Mouse (Mus musculus) ES-E14 (cell line): ENCODE measurements at regions not wholly inside any gene's neighbourhood (a gene's known extent, or its start where the extent isn't known, plus 50 kb on each side); places are given as distances from the start of the nearest gene placed in this dataset.

Source experiments
- DNase-seq: peaks from one replicate; pipeline ENCODE4 v3.0.0-alpha.2; 2013; ENCODE audit warnings: low read depth, low spot score
- H3K27ac ChIP-seq: 2 replicates; pipeline ENCODE4 v1.5.1; 2012; ENCODE audit warnings: low read depth, mild to moderate bottlenecking, low read length, moderate library complexity, mixed read lengths; ENCODE audit not compliant: poor library complexity, insufficient read depth, severe bottlenecking
- H3K36me3 ChIP-seq: 2 replicates; pipeline ENCODE4 v1.6.1; 2012; ENCODE audit warnings: mild to moderate bottlenecking, low read length, moderate library complexity, mixed read lengths; ENCODE audit not compliant: control insufficient read depth, poor library complexity, insufficient read depth, severe bottlenecking
- H3K4me1 ChIP-seq, 2 experiments: fragments of 150-350 bp in 1 of 2; sonication (generic) in 1 of 2; 2 replicates each; pipeline ENCODE4 v1.6.1; 2012; ENCODE audit warnings: low read length in 2 of 2, mild to moderate bottlenecking in 1 of 2, mixed read lengths in 1 of 2; ENCODE audit not compliant: control insufficient read depth in 2 of 2, insufficient read depth in 2 of 2, poor library complexity in 1 of 2
- H3K4me3 ChIP-seq, 2 experiments: fragments of 150-350 bp in 1 of 2; sonication (generic) in 1 of 2; 2 replicates each; pipeline ENCODE4 v1.5.1; 2012; ENCODE audit warnings: low read length in 2 of 2, low read depth in 1 of 2, mild to moderate bottlenecking in 1 of 2, mixed read lengths in 1 of 2; ENCODE audit not compliant: insufficient read depth in 1 of 2, poor library complexity in 1 of 2, severe bottlenecking in 1 of 2
- H3K9ac ChIP-seq: 2 replicates; pipeline ENCODE4 v1.6.1; 2012; ENCODE audit warnings: low read depth, mild to moderate bottlenecking, low read length, mixed read lengths; ENCODE audit not compliant: poor library complexity, insufficient read depth, severe bottlenecking
- H3K9me3 ChIP-seq: fragments of 150-350 bp; sonication (generic); 2 replicates; pipeline ENCODE4 v1.6.1; 2012; ENCODE audit warnings: low read depth, mild to moderate bottlenecking, low read length; ENCODE audit not compliant: control insufficient read depth, insufficient read depth
- CHD2 ChIP-seq: IDR thresholded peaks from 2 replicates; pipeline ENCODE4 v1.6.1; 2014; ENCODE audit warnings: mild to moderate bottlenecking, low read depth, low read length, inconsistent platforms
- HCFC1 ChIP-seq: IDR thresholded peaks from 2 replicates; pipeline ENCODE4 v1.6.1; 2012; ENCODE audit warnings: low read length, inconsistent platforms, borderline replicate concordance; ENCODE audit not compliant: insufficient read depth
- MAFK ChIP-seq: IDR thresholded peaks from 2 replicates; pipeline ENCODE4 v1.6.1; 2014; ENCODE audit warnings: mild to moderate bottlenecking, low read depth, low read length, inconsistent platforms; ENCODE audit not compliant: insufficient read depth
- ZC3H11A ChIP-seq: IDR thresholded peaks from 2 replicates; pipeline ENCODE4 v1.6.1; 2012; ENCODE audit warnings: low read depth, mild to moderate bottlenecking, inconsistent platforms, low read length, borderline replicate concordance
- ZNF384 ChIP-seq: IDR thresholded peaks from 2 replicates; pipeline ENCODE4 v1.6.1; 2012; ENCODE audit warnings: low read depth, low read length, inconsistent platforms
- in situ Hi-C, 2 experiments: fragments of 600-800 bp; cut with MboI; formaldehyde crosslinking; loops; one replicate each; pipeline ENCODE4 v1.15.1; 2025; ENCODE audit warnings: low sequenced_read_pairs in 2 of 2, inconsistent platforms in 1 of 2; ENCODE audit not compliant: unreplicated experiment in 2 of 2

DNA sequence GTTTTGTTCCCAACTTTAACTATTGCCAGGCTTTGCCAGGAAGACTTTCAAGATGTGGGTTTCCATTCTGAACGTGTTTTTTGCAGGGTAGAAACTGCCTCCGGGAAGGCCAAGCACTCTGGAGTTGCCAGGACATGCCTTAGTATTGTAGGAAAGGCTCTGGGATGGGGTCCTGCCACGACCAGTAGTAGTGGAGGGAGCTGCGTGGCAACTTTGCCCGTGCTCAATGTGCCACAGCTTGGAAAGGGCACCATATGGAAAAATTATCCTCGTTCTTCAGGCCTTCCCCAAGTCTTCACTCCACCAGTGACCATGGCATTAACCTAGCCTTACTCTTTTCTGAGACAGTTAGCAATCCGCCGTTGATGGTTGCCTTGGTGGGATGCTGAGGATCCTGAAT lies 72.5 kb upstream of the Ppara start:
- Histone ChIP-seq H3K9ac (no peak overlapping the region), H3K36me3 (no peaks in the 10 kb centered on the region), H3K27ac (no peak overlapping the region), H3K9me3 (no peaks in the 10 kb centered on the region), H3K4me3 (no peak overlapping the region), H3K4me1 (no peaks in the 10 kb centered on the region)
- no peak for DNase-seq
- in situ Hi-C loops = no loop called here
- no peak for TF ChIP-seq ZNF384
- no peak for TF ChIP-seq ZC3H11A
- TF ChIP-seq HCFC1 = no peak
- no peak for TF ChIP-seq CHD2
- TF ChIP-seq MAFK = no peak

- in situ Hi-C loops = no loop called here
- no peak for TF ChIP-seq HCFC1
- no peak for TF ChIP-seq MAFK
- TF ChIP-seq ZC3H11A = no peak
- TF ChIP-seq CHD2 = no peak
- no peak for TF ChIP-seq ZNF384
- H3K27ac ChIP-seq = no peak overlapping the region
These were observed 72.1 kb upstream of the Ppara start for GRCm38 (mm10) chr15:85662673-85663072.

GRCm38 (mm10) chr15:85663757-85664431 lies 70.9 kb upstream of the Ppara start:
- Histone ChIP-seq H3K9me3 (no peaks in the 10 kb centered on the region), H3K27ac (no peak overlapping the region), H3K4me3 (no peak overlapping the region), H3K9ac (no peak overlapping the region), H3K36me3 (no peaks in the 10 kb centered on the region), H3K4me1 (no peaks in the 10 kb centered on the region)
- no peak for TF ChIP-seq CHD2
- in situ Hi-C loops = no loop called here
- DNase-seq = no peak

More at GRCm38 (mm10) chr15:85662673-85663072, 72.1 kb upstream of the Ppara start:
- no peak overlapping the region for H3K4me3 ChIP-seq
- no peaks in the 10 kb centered on the region for H3K36me3 ChIP-seq
- no peaks in the 10 kb centered on the region for H3K9me3 ChIP-seq
- no peak for DNase-seq
- H3K9ac ChIP-seq = no peak overlapping the region
- no peaks in the 10 kb centered on the region for H3K4me1 ChIP-seq

DNA sequence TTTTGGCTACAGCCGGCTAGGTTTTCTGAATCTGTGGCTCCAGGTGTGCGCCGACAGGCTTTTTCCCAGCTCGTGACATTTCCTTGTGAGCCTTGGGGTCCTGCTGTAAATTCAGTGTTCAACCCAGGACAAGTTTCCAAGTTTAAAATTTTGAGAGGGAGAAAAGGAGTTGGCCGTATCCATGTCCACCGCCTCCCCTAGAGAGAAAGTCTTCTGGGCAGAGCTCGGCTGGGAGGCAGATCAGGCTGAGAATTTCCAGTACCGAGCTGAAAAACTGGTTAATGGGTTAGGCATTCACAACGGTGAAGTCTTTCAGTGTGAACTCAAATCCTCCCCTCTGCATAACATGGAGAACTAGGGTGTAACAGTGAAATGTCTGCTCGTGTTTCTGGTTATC lies 70.4 kb upstream of the Ppara start:
- DNase-seq = no peak
- Histone ChIP-seq H3K4me1 (no peaks in the 10 kb centered on the region), H3K9me3 (no peaks in the 10 kb centered on the region), H3K9ac (no peak overlapping the region), H3K27ac (no peak overlapping the region), H3K36me3 (no peaks in the 10 kb centered on the region), H3K4me3 (no peak overlapping the region)
- TF ChIP-seq HCFC1 = no peak
- no peak for TF ChIP-seq MAFK
- TF ChIP-seq CHD2 = no peak
- no peak for TF ChIP-seq ZNF384
- no peak for TF ChIP-seq ZC3H11A
- in situ Hi-C loops = no loop called here
